Mouse (Mus musculus): ENCODE data around the gene Phf2. TPM values are rescaled to one million over a fixed set of nuclear protein-coding genes. Genes with fewer than 3 reads are reported as not detected.

The Phf2 gene
- total RNA-seq, 2 experiments from 2014 or later, result 44.6 to 45.7 TPM

Other genes starting within 250 kb of the Phf2 start
- gene Ptpdc1, start 245.5 kb downstream of the Phf2 start, total RNA-seq (2021), result 10 to 100 TPM; 14.4 to 15.5 TPM
- gene Barx1, start 208.1 kb downstream of the Phf2 start, total RNA-seq (2021), result under 1 TPM in 1 of 2 experiments, not detected in 1; 0.28 TPM
- 100 to 1,000 TPM; 171 to 179 TPM for gene Fam120a, start 96.9 kb upstream of the Phf2 start, total RNA-seq (2021)